Mouse (Mus musculus) T-helper 1 cell (primary cell): ENCODE measurements around the gene Klf3.

Experiments used
- in situ Hi-C: fragments of 300-600 bp; cut with MboI, MseI; formaldehyde crosslinking; loops from one replicate; pipeline ENCODE4 v1.15.1; 2025; ENCODE audit warnings: high pct_unique_total_duplicates

Klf3 gene

GRCm38 (mm10) chr5:64802795-64803719 is at the start of gene Klf3:
Klf3 (plus strand) TSS chr5:64803388.
- in situ Hi-C loops, result no loop called here

- in situ Hi-C loops, result no loop called here
Observed at GRCm38 (mm10) chr5:64762295-64762694, 40.9 kb upstream of the Klf3 start.

- in situ Hi-C loops, result no loop called here
Observed at GRCm38 (mm10) chr5:64764452-64764851, 38.7 kb upstream of the Klf3 start.

- in situ Hi-C loops, result no loop called here
Observed at GRCm38 (mm10) chr5:64765765-64766164, 37.4 kb upstream of the Klf3 start.

- in situ Hi-C loops, result no loop called here
Observed at GRCm38 (mm10) chr5:64766626-64767025, 36.6 kb upstream of the Klf3 start.

- in situ Hi-C loops, result no loop called here
Observed at GRCm38 (mm10) chr5:64771619-64772018, 31.6 kb upstream of the Klf3 start.

GRCm38 (mm10) chr5:64778211-64778610 is 25.0 kb upstream of the Klf3 start:
- in situ Hi-C loops, result no loop called here

- in situ Hi-C loops, result no loop called here
Observed at GRCm38 (mm10) chr5:64779285-64779684, 23.9 kb upstream of the Klf3 start.

- in situ Hi-C loops, result no loop called here
Observed at GRCm38 (mm10) chr5:64780778-64781177, 22.4 kb upstream of the Klf3 start.

- in situ Hi-C loops, result no loop called here
Observed at GRCm38 (mm10) chr5:64788175-64788574, 15.0 kb upstream of the Klf3 start.

- in situ Hi-C loops, result no loop called here
Observed at GRCm38 (mm10) chr5:64798209-64798608, 5.0 kb upstream of the Klf3 start.

- in situ Hi-C loops, result no loop called here
Observed at GRCm38 (mm10) chr5:64801545-64801944, 1.6 kb upstream of the Klf3 start.

- in situ Hi-C loops, result no loop called here
Observed at GRCm38 (mm10) chr5:64802143-64802542, 1.0 kb upstream of the Klf3 start.

- in situ Hi-C loops, result no loop called here
Observed at GRCm38 (mm10) chr5:64803720-64804462, 703 bp downstream of the Klf3 start.

GRCm38 (mm10) chr5:64805131-64805872 is 2.1 kb downstream of the Klf3 start:
- in situ Hi-C loops, result no loop called here

- in situ Hi-C loops, result no loop called here
Observed at GRCm38 (mm10) chr5:64805873-64806505, 2.8 kb downstream of the Klf3 start.

- in situ Hi-C loops, result no loop called here
Observed at GRCm38 (mm10) chr5:64806600-64806999, 3.4 kb downstream of the Klf3 start.

- in situ Hi-C loops, result no loop called here
Observed at GRCm38 (mm10) chr5:64807159-64807558, 4.0 kb downstream of the Klf3 start.

GRCm38 (mm10) chr5:64807603-64808002 is 4.4 kb downstream of the Klf3 start:
- in situ Hi-C loops, result no loop called here

- in situ Hi-C loops, result no loop called here
Observed at GRCm38 (mm10) chr5:64808106-64809010, 5.2 kb downstream of the Klf3 start.
